Mouse (Mus musculus): Measurements from ENCODE around the gene Insr. TPM values are rescaled to one million over a fixed set of nuclear protein-coding genes. Genes with fewer than 3 reads are reported as not detected.
"Not testable (repeated sequence)": the region's sequence is repeated elsewhere in the genome, so short reads cannot be mapped to it uniquely, and the experiment has no call there.

Insr gene
- polyA plus RNA-seq, 2 experiments from 2014 or later = 10.6 to 12.0 TPM

DNA sequence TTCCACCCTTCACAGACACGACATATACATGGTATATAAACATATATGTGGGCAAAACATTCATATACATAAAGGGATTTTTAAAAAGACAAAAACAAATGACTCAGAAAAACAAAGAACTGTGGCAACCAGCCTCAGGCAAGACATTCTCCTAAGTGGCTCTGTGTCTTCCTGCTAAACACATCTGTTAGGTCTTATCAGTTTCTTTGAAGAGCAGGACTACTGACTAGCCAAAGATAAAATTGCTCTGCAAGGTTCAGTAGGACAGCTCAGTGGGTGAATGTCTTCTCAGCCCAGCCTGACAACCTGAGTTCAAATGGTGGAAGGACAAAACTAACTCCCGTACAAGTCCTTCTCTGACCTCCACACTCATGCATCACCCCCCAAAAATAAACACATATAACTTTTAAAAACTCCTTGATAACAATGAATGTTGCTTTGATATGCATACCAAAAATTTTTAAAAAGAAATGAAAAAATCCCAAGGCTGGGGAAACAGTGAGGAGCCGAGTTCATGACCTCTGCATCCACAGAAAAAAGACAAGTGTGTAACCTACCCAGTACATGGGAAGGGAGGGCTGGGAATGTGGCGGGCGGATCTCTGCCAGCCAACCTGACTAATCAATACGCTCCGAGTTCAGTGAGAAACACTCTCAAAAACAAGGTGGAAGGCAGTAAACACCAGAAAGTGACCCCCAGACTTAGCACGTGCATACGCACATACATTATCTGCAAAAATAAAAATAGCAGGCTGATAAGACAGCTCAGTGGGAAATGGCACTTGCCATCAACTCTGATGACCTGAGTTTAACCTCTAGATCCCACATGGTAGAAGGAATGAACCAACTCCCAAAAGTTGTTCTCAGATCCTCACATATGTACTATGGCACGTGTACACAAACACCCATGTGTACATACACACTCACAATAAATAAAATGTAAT is 49.0 kb downstream of the Insr start:
- ATAC-seq = no peak

DNA sequence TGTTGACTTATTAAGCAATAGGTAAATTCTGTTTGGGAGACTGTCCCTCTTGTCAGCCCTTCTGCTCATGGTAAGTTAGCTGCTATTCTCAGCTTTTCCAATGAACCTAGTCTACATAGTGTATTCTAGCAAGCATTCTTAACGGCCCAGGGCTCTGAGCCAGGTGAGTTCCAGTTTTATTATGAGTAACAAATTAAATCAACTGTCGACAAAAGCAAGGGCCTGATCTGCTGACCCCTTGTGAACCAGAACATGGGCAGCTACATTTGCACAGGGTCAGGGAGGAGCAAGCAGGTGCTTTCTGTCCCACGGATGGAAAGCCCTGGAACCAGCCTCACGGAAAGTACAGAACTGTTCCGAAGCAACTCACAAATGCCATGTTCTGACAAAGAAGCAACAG is 52.0 kb downstream of the Insr start:
- no peak for ATAC-seq

DNA sequence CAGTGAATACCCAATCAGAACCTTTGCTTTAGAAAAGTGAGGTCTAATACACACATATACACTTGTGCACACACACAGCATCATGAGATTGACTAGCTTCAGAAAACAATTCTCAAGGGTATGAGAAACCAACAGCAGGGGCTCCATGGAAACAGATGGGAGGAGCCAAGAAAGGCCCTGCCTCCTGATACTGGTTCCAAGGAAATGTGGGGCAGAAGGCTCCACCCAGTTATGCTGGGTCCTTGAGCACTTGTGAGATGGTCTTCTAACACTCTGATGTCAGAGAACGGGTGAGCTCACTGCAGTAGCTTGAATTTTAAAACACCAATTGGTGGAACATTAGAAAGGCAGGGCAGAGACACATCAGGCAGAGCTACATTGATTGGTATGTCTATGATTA is 53.7 kb downstream of the Insr start:
- no peak for ATAC-seq

DNA sequence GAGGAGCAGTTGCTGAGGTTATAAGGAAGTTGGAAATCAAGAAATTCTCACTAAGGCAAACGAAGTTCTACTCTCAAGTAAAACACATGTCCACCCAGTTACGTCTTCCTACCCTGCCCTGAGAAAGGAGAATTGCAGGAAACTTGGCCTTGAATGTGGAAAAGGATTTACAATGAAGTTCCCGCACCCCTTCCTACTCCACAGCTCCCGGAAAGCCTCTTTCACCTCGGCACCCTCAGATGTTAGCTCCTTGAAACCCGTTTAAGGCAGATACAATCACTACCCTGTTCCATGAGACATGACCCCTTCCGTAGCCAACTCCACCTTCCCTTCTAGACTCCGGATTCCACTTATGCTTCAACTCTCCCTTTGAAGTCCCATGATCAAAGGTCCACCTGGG is 54.2 kb downstream of the Insr start:
- ATAC-seq = no peak

DNA sequence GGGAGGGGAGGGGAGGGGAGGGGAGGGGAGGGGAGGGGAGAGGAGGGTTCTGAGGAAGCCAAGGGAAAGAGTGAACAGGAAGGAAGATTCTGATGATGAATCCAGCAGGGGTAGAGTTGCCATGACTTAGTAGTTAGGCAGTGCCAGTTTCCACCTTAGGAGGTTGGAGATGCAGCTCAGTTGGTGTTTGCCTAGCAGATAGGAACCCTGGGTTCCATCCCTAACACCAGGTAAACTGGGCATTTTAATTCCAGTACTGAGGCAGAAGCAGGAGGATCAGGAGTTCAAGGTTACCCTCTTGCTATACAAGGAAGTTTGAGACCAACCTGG is 56.8 kb downstream of the Insr start:
- ATAC-seq = no peak

DNA sequence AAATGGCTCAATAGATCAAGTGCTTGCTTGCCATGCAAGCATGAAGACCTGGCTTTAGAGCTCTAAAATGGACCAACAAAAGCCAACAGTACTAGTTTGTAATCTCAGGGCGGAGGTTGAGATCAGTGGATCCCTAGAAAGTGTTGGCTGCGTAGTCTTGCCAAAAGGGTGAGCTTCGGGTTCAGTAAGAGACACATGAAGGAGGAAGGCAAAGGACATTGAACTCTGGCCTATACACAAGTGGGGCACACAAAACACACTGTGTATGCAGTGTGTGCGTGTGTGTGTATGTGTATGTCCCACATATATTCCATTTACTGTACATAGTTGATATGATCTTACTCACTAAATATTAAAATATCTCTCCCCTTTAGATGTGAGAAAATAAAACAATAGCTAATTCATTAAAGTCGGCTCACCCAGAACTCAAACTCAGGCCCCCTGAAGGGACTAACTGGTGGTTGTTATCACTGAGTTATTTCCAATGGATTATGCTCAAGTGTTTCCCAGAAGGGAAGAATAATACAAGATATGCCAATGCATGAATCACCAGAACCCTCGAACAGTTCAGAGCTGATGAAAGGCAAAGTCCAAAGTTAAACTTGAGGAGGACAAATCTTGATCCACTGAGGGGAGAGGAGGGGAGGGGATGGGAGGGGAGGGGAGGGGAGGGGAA is 57.3 kb downstream of the Insr start:
- ATAC-seq = no peak

DNA sequence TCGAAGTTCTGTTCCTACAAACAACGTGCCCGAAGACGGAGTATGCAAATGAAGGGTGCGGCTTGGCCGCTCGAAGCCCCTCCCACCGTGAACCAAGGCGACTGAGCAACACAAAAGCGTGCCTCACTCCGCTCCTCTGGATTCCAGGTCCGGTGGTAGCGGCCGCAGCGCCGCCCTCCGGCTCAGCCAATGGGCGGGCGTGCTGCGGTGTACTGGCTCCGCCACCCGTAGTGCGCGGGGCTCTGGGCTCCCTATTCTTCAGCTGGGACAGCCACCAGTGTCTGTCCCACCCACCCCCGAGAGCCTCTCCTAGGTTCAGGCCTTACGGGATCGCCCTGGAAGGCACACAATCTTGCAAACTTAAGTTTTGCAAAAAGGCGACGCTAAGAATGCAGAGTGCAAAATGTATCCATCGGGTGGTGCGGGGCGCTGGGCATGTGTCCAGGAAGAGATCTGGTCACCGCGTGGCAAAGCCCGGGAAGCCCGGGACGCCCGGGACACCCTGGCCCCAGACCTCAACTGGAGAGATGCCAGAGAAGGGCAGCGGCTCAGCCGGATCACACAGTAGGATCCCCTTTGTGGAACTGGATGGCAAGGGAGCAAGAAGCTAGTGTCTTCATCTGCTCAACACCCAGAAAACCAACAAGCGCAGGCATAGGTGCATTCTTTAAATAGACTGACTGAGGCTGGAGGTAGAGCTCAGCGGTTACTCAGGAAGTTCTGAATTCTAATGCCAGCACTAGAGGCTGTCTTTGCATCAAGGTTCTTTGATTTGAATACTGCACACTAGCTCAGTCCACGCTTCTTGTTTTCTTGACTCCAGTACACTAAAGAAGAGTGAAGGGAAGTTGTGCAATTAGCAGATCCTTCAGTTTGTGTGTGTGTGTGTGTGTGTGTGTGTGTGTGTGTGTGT is 58.1 kb downstream of the Insr start:
- ATAC-seq = peak; percentile 92

DNA sequence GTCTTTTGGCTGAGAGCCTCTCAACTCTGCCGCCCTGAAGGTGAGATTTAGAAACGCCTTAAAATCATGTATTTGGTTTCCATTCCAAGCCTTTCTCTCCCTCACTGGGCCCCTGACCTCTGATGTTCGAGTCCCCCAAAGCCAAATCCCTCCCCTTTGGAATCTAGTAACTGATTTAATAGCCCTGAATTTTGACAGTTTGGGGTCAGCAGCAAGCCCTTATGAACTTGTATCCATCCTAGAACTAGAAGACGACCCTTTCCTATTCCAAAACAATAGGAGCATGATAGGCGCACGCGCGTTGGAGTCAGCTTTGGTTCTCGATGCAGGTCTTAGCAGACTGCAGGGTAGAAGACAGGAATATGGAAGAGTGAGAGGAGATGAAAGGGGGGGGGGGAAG is 58.9 kb downstream of the Insr start:
- no peak for ATAC-seq

DNA sequence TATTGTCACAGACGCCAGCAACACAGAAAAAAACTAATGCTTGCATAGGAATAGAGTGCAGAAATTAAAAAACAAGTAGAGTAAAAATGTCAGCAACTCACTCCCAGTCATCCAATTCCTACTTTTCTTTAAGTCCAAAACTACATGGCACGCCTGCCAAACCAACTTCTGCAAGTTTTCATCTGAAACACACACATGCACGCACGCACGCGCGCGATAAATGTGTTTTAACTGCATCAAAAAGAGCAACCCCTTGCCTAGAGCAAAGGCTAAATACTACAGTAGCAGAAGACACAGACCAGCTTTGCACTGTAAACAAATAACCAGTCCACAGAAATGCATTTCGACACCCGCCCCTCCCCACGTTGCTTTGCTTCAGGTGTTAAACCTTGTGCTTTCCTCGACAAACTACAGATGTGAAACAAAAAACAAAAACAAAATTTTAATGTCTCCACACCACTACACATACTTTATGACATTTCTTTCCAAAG is 59.5 kb downstream of the Insr start:
- no peak for ATAC-seq

DNA sequence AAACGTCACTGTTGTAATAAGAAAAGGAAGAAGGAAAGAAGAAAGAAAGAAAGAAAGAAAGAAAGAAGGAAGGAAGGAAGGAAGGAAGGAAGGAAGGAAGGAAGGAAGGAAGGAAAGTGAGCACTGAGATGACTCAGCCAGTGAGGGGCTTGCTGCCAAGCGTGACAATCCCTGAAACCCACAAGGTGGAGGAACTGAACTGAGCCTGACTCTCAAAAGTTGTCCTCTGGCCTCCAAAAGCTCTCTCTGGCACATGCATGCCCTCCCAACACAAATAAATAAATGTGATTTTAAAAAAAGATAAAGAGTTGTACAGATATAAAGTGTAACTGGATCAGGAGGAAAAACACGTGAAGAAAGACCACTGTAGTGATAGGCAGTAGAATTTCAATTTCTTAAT is 60.2 kb downstream of the Insr start:
- no peak for ATAC-seq

DNA sequence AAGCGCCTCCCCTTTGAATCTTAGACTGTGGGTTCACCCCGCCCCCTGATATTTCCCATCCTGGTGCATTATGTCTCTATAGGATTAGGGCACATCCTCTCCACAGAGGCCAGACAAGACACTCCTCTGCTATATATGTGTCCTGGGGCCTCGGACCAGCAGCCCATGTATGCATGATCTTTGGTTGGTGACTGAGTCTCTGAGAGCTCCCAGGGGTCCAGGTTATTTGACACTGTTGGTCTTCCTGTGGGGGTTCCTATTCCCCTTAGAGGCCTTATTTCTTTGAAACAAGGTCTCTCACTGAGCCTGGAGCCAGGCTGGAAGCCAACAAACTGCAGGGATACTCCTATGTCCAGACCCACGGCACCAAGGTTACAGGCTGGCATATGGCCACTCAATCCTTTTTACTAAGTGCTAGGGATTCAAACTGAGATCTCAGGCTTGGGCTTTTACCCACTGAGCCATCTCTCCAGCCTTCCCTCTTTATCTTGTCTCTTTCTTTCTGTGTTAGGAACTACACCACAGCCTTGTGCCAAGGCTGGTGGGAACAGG is 62.8 kb downstream of the Insr start:
- no peak for ATAC-seq

DNA sequence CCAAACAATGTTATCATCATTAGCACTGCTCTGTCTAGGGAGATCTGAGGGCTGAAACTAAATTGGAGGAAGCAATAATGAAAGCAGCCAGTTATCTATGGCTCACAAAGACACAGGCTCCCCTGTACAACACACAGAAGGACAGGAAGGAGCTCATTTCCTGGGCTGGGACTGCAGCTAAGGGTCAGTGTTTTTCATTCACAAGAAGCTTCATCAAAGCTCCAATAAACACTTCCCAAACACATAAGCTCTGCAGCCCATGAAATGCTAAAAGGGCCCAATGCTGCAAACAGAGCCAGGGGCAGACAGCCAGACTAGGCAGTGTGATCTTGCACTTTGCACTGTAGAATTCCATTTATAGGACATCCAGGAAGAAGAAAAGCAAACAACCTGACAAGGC is 63.9 kb downstream of the Insr start:
- ATAC-seq = no peak

DNA sequence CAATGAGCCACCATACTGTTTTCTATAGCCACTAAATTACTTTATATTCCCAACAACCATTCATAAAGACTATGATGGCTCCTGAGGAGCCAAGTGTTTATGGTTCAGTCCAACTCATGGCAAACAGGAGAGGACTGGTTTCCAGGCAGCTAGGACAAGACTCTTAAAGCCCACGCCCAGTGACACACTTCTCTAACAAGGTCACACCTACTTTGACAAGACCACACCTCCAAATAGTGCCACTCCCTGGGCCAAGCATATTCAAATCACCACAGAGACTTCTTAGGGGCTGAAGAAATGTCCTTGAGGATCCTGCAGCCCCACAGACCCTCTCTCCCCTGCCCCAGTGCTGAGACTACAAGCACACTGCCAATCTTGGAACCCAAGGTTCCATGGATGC is 64.8 kb downstream of the Insr start:
- no peak for ATAC-seq

DNA sequence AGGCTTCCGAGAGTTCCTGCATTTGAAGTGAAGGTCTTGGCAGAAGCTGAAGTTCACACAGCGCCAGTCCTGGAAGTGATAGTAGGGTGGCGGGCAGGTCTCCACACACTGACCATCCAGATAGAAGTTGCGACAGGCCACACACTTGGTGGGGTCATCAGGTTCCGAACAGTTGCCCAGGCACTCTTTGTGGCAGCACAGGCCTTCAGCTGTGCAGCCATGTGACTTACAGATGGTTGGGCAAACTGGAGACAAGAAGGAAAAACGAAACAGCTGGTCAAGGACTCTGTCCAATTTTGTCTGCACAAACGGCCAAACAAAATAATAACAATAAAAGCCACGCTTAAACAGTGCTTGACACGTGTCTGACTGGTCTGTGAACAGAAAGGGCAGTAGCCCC is 68.0 kb downstream of the Insr start:
- no peak for ATAC-seq

DNA sequence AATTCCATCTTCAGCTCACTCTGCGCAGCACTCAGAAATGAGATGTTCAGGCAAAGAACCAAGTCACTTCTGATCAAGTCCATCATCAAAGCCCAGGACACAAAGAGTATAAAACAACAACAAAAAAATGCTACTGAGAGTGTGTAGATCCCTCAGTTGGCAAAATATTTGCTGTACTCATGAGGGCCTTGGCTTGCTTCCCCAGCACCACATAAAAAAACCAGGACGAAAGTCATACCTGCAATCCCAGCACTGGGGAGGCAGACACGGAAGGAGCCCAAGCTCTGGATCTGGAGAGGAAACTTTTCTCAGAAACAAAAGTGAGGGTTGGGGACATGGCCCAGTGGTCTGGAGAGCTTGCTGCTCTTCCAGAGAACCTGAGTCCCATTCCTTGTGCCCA is 69.5 kb downstream of the Insr start:
- no peak for ATAC-seq

DNA sequence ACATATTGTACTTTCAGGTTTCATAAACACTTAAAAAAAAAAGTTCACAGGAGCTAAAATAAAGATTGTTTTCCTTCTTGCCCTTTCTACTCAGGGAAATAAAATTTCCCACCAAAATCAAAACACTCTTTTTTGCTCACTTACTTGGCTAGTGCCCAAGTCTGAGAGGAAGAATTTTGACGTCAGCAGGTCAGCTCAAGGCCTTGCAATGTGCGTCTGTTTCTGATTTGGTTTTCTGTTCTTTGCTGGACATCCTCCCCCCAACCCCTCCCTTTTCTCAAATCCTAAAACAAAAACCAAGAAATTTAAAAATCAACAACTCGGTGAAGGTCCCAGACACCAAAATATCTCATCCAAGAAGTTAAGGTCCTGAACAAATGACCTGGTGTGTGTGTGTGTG is 70.1 kb downstream of the Insr start:
- ATAC-seq = no peak

DNA sequence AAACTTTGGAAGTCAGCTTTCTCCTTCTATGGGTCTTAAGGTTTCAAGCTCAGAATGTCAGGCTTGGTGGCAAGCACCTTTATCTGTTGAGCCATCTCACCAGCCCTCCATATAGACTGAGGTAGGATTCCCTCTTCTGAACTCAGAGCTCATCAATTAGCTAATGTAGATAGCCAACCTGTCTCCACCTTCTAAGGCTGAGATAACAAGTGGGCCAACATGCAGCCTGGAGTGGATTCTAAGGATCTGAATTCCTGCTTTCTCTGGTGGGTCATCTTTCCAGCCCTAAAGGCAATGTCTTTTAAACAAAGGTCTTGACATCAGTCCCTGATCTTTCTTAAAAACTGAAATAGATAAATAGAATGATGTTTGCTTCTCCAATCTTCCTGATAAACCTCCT is 70.7 kb downstream of the Insr start:
- no peak for ATAC-seq

DNA sequence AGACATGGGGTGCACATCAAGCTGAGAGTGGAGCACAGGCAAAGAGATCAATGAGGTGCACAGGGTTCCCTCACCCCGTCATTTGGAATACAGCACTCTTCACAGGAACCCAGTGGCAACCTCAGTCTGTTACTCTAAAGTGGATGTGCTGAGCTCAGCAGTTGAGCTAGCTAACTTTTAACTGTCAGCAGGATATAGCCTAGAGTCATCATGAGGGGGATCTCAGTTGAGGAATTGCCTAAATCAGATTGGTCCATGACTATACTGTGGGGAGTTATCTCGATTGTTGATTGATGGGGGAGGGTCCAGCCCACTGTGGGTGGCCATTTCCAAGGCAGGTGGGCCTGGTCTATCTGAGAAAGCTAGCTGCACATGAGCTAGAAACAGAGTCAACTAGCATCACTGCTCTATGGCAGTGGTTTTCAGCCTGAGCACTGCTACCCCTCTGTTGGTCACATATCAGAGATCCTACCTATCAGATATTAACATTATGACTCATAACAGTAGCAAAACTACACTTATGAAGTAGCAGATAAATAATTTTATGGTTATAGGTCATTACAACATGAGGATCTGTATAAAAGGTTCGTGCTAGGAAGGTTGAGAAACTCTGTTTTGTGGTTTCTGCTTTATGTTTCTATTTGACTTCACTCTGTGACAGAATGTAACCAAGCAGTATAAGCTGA is 74.5 kb downstream of the Insr start:
- peak; percentile 54 for ATAC-seq

DNA sequence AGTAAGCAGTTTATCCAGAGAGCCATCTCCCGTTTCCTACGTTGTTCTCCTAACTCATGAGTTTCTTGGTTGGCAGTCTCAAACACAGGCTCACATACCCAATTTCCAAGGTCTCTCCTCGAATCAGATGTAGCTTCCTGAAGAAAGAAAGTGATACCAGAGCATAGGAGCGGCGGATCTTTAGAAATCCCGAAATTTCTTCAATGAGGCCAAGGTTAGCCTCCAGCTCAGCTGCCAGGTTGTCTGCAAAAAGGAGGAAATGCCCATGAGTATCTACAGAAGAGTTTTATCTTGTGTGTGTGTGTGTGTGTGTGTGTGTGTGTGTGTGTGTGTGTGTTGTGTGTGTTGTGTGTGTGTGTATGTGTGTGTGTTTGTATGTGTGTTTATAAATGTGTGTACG is 76.6 kb downstream of the Insr start:
- ATAC-seq = no peak

DNA sequence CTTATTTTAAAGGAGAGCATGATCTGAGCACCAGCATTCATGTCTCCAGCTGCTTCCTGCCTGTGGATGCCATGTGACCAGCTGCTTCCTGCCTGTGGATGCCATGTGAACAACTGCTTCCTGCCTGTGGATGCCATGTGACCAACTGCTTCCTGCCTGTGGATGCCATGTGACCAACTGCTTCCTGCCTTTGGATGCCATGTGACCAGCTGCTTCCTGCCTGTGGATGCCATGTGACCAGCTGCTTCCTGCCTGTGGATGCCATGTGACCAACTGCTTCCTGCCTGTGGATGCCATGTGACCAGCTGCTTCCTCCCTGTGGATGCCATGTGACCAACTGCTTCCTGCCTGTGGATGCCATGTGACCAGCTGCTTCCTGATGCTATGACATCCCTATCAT is 85.1 kb downstream of the Insr start:
- ATAC-seq = not testable (repeated sequence)

DNA sequence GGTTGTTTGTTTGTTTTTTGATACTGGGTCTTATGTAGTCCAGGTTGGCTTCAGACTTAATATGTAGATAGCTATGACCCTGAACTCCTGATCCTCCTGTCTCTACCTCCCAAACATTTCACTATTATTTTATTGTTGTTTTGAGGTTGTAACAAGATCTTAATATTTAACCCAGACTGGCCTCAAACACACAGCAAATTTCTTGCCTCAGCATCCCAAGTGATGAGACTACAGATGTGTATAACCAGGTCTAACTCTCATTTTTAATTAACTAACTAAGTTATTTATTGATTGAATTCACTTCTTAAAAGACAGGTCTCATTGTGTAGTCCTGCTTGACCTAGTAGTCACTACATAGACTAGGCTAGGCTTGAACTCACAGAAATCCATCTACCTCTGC is 88.4 kb downstream of the Insr start:
- ATAC-seq = no peak

DNA sequence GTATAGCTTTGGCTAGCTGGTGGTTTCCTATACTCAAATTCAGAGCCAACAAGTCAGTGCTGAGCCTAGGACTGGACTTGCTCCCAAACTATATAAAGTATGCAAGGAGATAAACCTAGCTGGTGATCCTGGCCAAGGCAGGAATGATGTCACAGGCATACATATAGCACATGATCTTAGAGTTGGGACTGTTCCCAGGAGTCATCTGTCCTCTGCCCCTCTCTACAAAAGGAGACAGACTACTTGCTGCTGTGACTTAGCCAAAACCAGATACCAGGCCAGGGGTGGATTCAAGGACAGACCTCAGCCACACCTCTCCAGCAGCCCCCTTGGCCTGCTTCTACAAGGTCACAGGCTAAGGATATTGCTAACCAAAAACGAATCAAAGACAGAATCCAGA is 92.0 kb downstream of the Insr start:
- ATAC-seq = no peak

Data from CD4-positive, CD25-positive, alpha-beta regulatory T cell, adult 4 months (primary cell).